Mouse (Mus musculus): ENCODE measurements at regions not wholly inside any gene's neighbourhood (a gene's known extent, or its start where the extent isn't known, plus 50 kb on each side); places are given as distances from the start of the nearest gene placed in this dataset.

DNA sequence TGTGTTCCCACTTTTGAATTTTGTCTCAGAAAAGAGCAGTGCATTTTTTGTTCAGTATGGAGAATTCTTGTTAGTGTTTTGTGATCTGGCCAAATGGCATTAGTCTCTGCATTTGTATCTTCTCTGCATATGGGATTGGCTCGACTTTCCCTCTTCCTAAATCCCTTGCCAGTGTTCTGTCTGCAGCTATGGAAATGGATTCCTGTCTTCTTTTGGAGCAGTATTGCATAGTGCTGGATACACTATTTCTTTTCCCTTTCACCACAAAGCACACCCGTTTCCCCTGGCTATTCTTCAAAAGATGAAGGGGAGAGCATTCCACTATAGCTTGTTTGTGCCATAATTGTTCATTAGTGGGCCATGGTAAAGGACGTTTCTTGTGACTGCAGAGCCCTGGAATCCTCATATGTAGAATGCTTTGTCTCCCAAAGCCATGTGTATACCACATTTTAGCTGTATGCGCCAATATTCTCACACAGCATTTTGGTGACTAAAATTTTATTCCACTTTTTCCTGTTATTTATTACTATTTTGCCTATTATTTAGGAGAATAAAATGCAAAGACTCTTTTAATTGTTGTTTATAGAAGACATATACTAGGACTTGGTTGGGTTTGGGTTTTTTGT, 197.8 kb downstream of the Hs3st1 start:
- 67% methylated on average over 4 of the region's 4 CpGs for WGBS
- Histone ChIP-seq H3K9ac (ENCODE audit: low read depth, low read length) (no peak overlapping the region), H3K9me3 (replicated peaks; ENCODE audit: control insufficient read depth, low read length, poor library complexity, severe bottlenecking) (no peaks in the 10 kb centered on the region), H3K4me2 (ENCODE audit: low read length) (no peak overlapping the region), H3K4me1 (ENCODE audit: control insufficient read depth, insufficient read depth, low read length) (no peaks in the 10 kb centered on the region), H3K27ac (ENCODE audit: low read length) (no peak overlapping the region), H3K4me3 (ENCODE audit: low read depth, low read length) (no peak overlapping the region), H3K27me3 (ENCODE audit: control insufficient read depth, insufficient read depth, low read depth, low read length) (no peaks in the 10 kb centered on the region), H3K36me3 (ENCODE audit: control insufficient read depth, insufficient read depth, low read length) (no peaks in the 10 kb centered on the region)
- ATAC-seq: no peak

DNA sequence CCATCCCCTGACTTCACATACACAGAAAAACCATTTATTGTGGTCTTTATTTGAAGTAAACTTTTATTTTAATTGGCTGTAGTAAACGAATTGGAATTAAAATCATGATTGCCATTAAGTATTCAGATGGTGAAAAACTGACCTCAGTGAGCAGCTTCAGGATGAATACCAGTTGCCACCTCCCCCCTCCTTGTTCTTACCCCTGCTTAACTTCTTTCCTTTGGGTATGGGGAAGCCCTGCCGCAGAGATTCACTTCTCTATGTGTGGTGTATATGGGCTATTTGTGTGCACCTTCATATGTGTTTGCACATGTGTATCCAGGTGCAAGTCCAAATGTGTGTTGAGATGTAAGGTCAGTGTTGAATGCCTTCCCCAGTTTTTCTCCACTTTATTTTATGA, 218.2 kb downstream of the Hs3st1 start:
- no peaks in the 10 kb centered on the region for H3K36me3 ChIP-seq (ENCODE audit: control insufficient read depth, insufficient read depth, low read length)
- H3K27ac ChIP-seq (ENCODE audit: low read length): no peak overlapping the region
- H3K4me2 ChIP-seq (ENCODE audit: low read length): no peak overlapping the region
- no peak for ATAC-seq
- no peak overlapping the region for H3K9ac ChIP-seq (ENCODE audit: low read depth, low read length)
- no peaks in the 10 kb centered on the region for H3K4me1 ChIP-seq (ENCODE audit: control insufficient read depth, insufficient read depth, low read length)
- H3K9me3 ChIP-seq (replicated peaks; ENCODE audit: control insufficient read depth, low read length, poor library complexity, severe bottlenecking): no peaks in the 10 kb centered on the region
- H3K27me3 ChIP-seq (ENCODE audit: control insufficient read depth, insufficient read depth, low read depth, low read length): no peaks in the 10 kb centered on the region
- WGBS: 57% methylated on average over 2 of the region's 2 CpGs
- no peak overlapping the region for H3K4me3 ChIP-seq (ENCODE audit: low read depth, low read length)

DNA sequence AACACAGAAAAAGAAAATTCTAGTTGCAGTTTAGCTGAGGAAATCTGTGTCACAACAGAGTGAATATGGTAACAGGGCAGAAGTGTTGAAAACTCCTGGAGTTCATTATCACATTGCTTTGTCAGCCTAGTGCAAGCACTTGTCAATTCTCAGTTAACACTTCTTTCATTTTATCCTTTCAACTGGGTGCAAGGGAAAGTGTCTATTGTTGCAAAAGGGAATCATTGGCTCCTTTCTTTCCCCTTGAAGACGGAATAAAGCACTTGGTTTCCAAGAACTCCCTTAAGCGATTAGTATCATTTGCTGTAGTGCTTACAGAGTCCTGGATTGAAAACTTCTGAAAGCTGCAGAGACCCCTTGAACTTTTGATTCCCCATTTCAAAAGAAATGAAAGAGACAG, 218.9 kb downstream of the Hs3st1 start:
- Histone ChIP-seq H3K36me3 (ENCODE audit: control insufficient read depth, insufficient read depth, low read length) (no peaks in the 10 kb centered on the region), H3K27me3 (ENCODE audit: control insufficient read depth, insufficient read depth, low read depth, low read length) (no peaks in the 10 kb centered on the region), H3K4me1 (ENCODE audit: control insufficient read depth, insufficient read depth, low read length) (no peaks in the 10 kb centered on the region), H3K4me2 (ENCODE audit: low read length) (no peak overlapping the region), H3K9me3 (replicated peaks; ENCODE audit: control insufficient read depth, low read length, poor library complexity, severe bottlenecking) (no peaks in the 10 kb centered on the region), H3K9ac (ENCODE audit: low read depth, low read length) (no peak overlapping the region), H3K4me3 (ENCODE audit: low read depth, low read length) (no peak overlapping the region), H3K27ac (ENCODE audit: low read length) (no peak overlapping the region)
- no peak for ATAC-seq
- 17% methylated on average over 2 of the region's 2 CpGs for WGBS

DNA sequence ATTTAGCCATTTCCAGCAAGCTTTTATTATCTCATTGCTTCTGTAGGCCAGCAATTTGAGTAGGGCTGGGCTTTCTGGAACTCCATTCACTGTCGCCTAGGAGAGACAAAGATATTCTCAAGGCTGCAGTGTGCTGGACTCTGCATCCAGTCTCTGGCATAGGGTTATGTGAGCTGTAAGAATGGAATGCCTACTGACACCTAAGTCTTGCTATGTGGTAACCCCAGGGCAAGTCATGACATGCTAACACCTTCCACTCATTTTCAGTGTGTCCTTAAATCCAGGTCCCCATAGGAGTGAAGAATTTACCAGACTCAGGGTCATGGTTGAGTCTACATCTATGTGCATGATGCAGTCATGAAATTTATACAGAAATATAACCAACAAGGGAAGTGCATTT, 245.0 kb downstream of the Hs3st1 start:
- Histone ChIP-seq H3K4me1 (ENCODE audit: control insufficient read depth, insufficient read depth, low read length) (no peaks in the 10 kb centered on the region), H3K9me3 (replicated peaks; ENCODE audit: control insufficient read depth, low read length, poor library complexity, severe bottlenecking) (no peaks in the 10 kb centered on the region), H3K27me3 (ENCODE audit: control insufficient read depth, insufficient read depth, low read depth, low read length) (no peaks in the 10 kb centered on the region), H3K9ac (ENCODE audit: low read depth, low read length) (no peak overlapping the region), H3K4me3 (ENCODE audit: low read depth, low read length) (no peak overlapping the region), H3K4me2 (ENCODE audit: low read length) (no peak overlapping the region), H3K27ac (ENCODE audit: low read length) (no peak overlapping the region), H3K36me3 (ENCODE audit: control insufficient read depth, insufficient read depth, low read length) (no peaks in the 10 kb centered on the region)
- ATAC-seq: no peak
- WGBS: 68% methylated on average over 1 of the region's 1 CpGs

DNA sequence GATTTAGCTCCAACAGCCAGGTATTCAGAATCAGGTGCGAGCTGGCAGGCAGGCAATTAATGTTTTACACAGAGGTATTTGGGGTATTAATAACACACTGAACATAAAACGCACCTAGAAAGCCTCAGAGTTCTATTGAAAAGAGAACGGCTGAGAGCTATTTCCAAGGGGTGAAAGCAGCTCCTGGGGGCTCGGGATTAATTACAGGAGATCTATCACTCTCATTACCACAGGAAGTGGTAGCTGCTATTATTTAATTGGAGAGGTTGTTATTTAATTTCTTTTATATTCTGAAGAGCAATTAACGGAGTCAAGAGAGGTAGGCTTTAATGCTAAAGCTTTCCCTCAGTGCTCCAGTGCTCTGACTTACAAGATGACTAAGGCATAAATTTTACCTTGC, 272.5 kb downstream of the Hs3st1 start:
- Histone ChIP-seq H3K4me3 (ENCODE audit: low read depth, low read length) (no peak overlapping the region), H3K4me1 (ENCODE audit: control insufficient read depth, insufficient read depth, low read length) (no peaks in the 10 kb centered on the region), H3K27me3 (ENCODE audit: control insufficient read depth, insufficient read depth, low read depth, low read length) (no peaks in the 10 kb centered on the region), H3K27ac (ENCODE audit: low read length) (no peak overlapping the region), H3K9ac (ENCODE audit: low read depth, low read length) (no peak overlapping the region), H3K9me3 (replicated peaks; ENCODE audit: control insufficient read depth, low read length, poor library complexity, severe bottlenecking) (no peaks in the 10 kb centered on the region), H3K4me2 (ENCODE audit: low read length) (no peak overlapping the region), H3K36me3 (ENCODE audit: control insufficient read depth, insufficient read depth, low read length) (no peaks in the 10 kb centered on the region)
- no peak for ATAC-seq
- 59% methylated on average over 5 of the region's 5 CpGs for WGBS

DNA sequence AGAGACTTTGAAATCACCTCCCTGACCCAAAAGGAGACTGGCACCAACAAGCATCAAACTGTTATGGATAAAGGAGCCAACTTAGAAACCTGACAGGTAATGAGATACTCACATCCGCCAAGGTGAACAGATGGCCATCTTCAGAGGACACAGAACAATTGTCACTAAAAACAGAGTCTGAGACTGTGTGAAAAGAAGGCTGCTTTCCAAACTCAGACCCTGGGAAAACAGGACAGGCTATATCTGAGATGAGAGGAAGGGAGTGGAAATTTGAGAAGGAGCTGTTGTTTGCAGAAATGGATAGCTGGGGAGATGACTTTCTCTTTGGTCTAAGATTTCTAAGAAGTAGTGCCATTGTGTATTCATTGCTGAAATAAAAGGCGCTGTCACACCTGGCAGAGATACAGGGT, 297.2 kb downstream of the Hs3st1 start:
- Histone ChIP-seq H3K4me2 (ENCODE audit: low read length) (no peak overlapping the region), H3K9me3 (replicated peaks; ENCODE audit: control insufficient read depth, low read length, poor library complexity, severe bottlenecking) (no peaks in the 10 kb centered on the region), H3K27me3 (ENCODE audit: control insufficient read depth, insufficient read depth, low read depth, low read length) (no peaks in the 10 kb centered on the region), H3K4me1 (ENCODE audit: control insufficient read depth, insufficient read depth, low read length) (no peaks in the 10 kb centered on the region), H3K27ac (ENCODE audit: low read length) (no peak overlapping the region), H3K9ac (ENCODE audit: low read depth, low read length) (no peak overlapping the region), H3K4me3 (ENCODE audit: low read depth, low read length) (no peak overlapping the region), H3K36me3 (ENCODE audit: control insufficient read depth, insufficient read depth, low read length) (no peaks in the 10 kb centered on the region)
- 75% methylated on average over 2 of the region's 2 CpGs for WGBS
- no peak for ATAC-seq

DNA sequence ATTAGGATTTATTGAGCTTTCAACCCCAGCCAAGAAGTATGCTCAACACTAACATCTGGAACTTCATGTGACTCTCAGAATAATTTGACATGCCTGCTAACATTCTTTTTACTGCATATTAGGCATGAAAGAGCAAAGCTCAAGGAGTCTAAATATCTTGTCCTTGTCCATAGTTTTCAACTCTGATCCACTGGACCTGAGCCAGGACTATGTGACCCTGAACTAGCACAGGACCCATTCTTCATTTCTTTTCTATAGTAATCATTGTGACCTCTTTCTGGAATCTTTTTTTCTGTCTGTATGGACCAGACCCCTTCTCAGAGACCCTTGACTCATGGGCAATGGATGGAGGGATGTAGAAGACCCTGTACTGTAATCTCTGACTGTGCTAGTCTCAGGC, 301.6 kb downstream of the Hs3st1 start:
- Histone ChIP-seq H3K4me1 (ENCODE audit: control insufficient read depth, insufficient read depth, low read length) (no peaks in the 10 kb centered on the region), H3K4me3 (ENCODE audit: low read depth, low read length) (no peak overlapping the region), H3K9ac (ENCODE audit: low read depth, low read length) (no peak overlapping the region), H3K9me3 (replicated peaks; ENCODE audit: control insufficient read depth, low read length, poor library complexity, severe bottlenecking) (no peaks in the 10 kb centered on the region), H3K27ac (ENCODE audit: low read length) (no peak overlapping the region), H3K4me2 (ENCODE audit: low read length) (no peak overlapping the region), H3K27me3 (ENCODE audit: control insufficient read depth, insufficient read depth, low read depth, low read length) (no peaks in the 10 kb centered on the region), H3K36me3 (ENCODE audit: control insufficient read depth, insufficient read depth, low read length) (no peaks in the 10 kb centered on the region)
- no peak for ATAC-seq

DNA sequence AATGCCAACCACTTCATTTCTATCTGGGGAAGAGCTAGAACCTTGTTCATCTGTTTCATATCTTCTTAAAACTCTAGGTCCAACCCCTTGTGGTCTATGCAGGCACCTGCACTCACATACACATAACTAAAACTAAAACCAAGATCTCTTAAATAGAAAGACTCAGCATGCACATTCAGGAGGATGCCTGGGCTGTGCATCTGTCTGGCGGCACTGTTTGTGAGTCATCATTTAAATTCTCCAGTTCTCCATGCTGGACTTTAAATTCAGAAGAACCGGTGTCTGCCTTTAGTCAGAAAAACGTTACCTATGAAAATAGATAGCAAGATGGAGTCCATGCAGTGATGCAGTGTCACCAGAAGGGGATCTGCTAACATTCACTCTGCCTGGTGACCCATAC, 314.5 kb downstream of the Hs3st1 start:
- no peaks in the 10 kb centered on the region for H3K27me3 ChIP-seq (ENCODE audit: control insufficient read depth, insufficient read depth, low read depth, low read length)
- H3K36me3 ChIP-seq (ENCODE audit: control insufficient read depth, insufficient read depth, low read length): no peaks in the 10 kb centered on the region
- H3K4me3 ChIP-seq (ENCODE audit: low read depth, low read length): no peak overlapping the region
- H3K4me1 ChIP-seq (ENCODE audit: control insufficient read depth, insufficient read depth, low read length): no peaks in the 10 kb centered on the region
- no peak overlapping the region for H3K27ac ChIP-seq (ENCODE audit: low read length)
- 90% methylated on average over 3 of the region's 3 CpGs for WGBS
- no peak overlapping the region for H3K9ac ChIP-seq (ENCODE audit: low read depth, low read length)
- no peaks in the 10 kb centered on the region for H3K9me3 ChIP-seq (replicated peaks; ENCODE audit: control insufficient read depth, low read length, poor library complexity, severe bottlenecking)
- H3K4me2 ChIP-seq (ENCODE audit: low read length): no peak overlapping the region
- no peak for ATAC-seq

DNA sequence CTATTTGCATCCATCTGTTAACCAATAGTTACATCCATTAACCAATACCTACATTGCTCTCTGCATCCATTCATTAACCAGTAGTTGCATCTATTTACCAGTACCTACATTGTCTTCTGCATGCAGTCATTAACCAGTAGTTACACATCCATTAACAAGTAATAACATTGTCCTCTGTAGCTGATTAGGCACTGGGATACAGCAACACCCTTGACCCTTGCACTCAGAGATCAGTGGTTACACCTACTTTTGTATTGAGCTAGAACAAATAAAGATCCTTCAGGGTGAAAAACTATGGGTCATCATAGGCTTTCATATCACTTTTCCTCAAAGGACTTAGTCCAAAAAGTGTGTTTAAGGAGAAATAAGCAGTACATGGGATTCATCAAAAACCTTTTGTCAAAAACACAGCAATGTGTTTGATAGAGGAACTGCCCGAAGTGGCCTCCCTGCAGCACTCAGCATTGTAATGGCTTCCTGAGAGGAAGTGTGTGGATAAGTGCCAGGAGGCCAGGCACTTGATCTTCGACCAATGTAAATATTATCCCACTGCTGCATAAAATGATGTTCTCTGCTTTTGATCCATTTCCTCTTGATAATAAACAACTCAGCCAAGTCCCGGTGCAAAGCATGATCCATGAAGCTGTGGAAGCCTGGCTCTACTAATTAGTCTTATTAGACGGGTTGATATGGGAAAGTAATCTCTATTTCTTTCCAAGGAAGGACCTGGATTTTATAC, 317.6 kb downstream of the Hs3st1 start:
- H3K27ac ChIP-seq (ENCODE audit: low read length): no peak overlapping the region
- H3K27me3 ChIP-seq (ENCODE audit: control insufficient read depth, insufficient read depth, low read depth, low read length): no peaks in the 10 kb centered on the region
- no peaks in the 10 kb centered on the region for H3K36me3 ChIP-seq (ENCODE audit: control insufficient read depth, insufficient read depth, low read length)
- no peak overlapping the region for H3K4me3 ChIP-seq (ENCODE audit: low read depth, low read length)
- no peaks in the 10 kb centered on the region for H3K4me1 ChIP-seq (ENCODE audit: control insufficient read depth, insufficient read depth, low read length)
- 65% methylated on average over 4 of the region's 4 CpGs for WGBS
- H3K9me3 ChIP-seq (replicated peaks; ENCODE audit: control insufficient read depth, low read length, poor library complexity, severe bottlenecking): no peaks in the 10 kb centered on the region
- no peak for ATAC-seq
- no peak overlapping the region for H3K9ac ChIP-seq (ENCODE audit: low read depth, low read length)
- H3K4me2 ChIP-seq (ENCODE audit: low read length): no peak overlapping the region
